Mouse (Mus musculus) embryonic fibroblast, embryonic 13.5 days (primary cell): Measurements from ENCODE around the gene Pklr.

Experiments
- CTCF ChIP-seq: IDR thresholded peaks from 2 replicates; pipeline ENCODE4 v1.5.1; 2011; ENCODE audit warnings: mild to moderate bottlenecking, control low read depth, low read length, moderate library complexity, borderline replicate concordance; ENCODE audit not compliant: insufficient read depth
- POLR2A ChIP-seq: IDR thresholded peaks from 2 replicates; pipeline ENCODE4 v1.6.1; 2011; ENCODE audit warnings: low read depth, mild to moderate bottlenecking, control low read depth, low read length, moderate library complexity

DNA sequence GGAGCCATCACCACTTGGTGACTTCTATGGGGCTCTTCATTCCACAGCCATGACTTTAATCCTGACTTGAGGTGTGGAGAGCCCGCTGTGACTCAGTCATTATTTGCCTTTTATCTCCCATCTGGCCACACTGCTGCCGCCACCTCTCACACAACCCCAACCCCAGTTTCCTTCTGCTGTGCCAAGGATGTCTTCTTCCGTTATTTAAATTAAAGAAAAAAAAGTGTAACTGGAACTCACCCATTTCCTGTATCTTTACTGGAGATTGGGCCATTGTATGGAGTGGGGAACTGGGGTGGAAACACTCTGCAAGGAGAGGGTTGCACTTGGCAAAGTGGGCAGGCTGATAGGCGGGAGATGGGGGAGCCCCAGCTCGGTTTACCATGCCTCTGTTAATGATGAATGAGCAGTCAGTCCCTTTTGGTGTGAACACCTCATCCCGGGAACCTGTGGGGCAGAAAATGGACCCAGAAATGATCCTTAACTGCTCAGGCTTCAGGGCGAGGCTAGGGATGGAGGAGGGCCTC, 46.7 kb downstream of the Pklr start:
- TF ChIP-seq CTCF (no peak), POLR2A (no peak)
